Mouse (Mus musculus) monocyte, adult 5-6 weeks (primary cell): ENCODE data around the gene Hoxa4. TPM values are rescaled to one million over a fixed set of nuclear protein-coding genes. Genes with fewer than 3 reads are reported as not detected.

Experiments used
- ATAC-seq: fragments of 153-309, 156-312 bp; replicated peaks from 2 replicates; pipeline ENCODE4 v1.8.0; 2017; ENCODE audit warnings: mild to moderate bottlenecking; ENCODE audit not compliant: low TSS enrichment, insufficient number of reproducible peaks, severe bottlenecking, poor library complexity, low FRiP score
- total RNA-seq: library from RNA; stranded (forward); fragments of 200-1000, 200-491, 200-594 nt; gene quantifications from 3 replicates; pipeline ENCODE4 v1.2.3, GENCODE M21; 2017

Hoxa4 gene
- total RNA-seq, 1 experiment from 2014 or later: not detected

GRCm38 (mm10) chr6:52219234-52219942 is 27.8 kb upstream of the Hoxa4 start:
- no peak for ATAC-seq

- ATAC-seq: no peak
Observed at GRCm38 (mm10) chr6:52218643-52219215, 27.2 kb upstream of the Hoxa4 start.

- ATAC-seq: no peak
Observed at GRCm38 (mm10) chr6:52217895-52218642, 26.5 kb upstream of the Hoxa4 start.

- ATAC-seq: no peak
Observed at GRCm38 (mm10) chr6:52217459-52217768, 25.9 kb upstream of the Hoxa4 start.

GRCm38 (mm10) chr6:52216691-52217458 is 25.3 kb upstream of the Hoxa4 start:
- ATAC-seq: no peak

- ATAC-seq: no peak
Observed at GRCm38 (mm10) chr6:52215771-52216535, 24.4 kb upstream of the Hoxa4 start.

GRCm38 (mm10) chr6:52215070-52215469 is 23.5 kb upstream of the Hoxa4 start:
- ATAC-seq: no peak

GRCm38 (mm10) chr6:52214271-52214670 is 22.7 kb upstream of the Hoxa4 start:
- ATAC-seq: no peak

- ATAC-seq: no peak
Observed at GRCm38 (mm10) chr6:52213119-52213986, 21.8 kb upstream of the Hoxa4 start, which contains the start of the genes Hoxa3 and Gm28308. TSS of gene Hoxa3 (minus strand) at chr6:52213336. TSS of gene Gm28308 (minus strand) at chr6:52213339.

GRCm38 (mm10) chr6:52212556-52213118 is 21.1 kb upstream of the Hoxa4 start:
- ATAC-seq: no peak

GRCm38 (mm10) chr6:52211961-52212360 is 20.4 kb upstream of the Hoxa4 start:
- no peak for ATAC-seq

- 0 out of 2 replicates have a peak, but pooled peaks have one; percentile 37 for ATAC-seq
Observed at GRCm38 (mm10) chr6:52211170-52211935, 19.8 kb upstream of the Hoxa4 start.

GRCm38 (mm10) chr6:52209685-52210046 is 18.1 kb upstream of the Hoxa4 start:
- ATAC-seq: no peak

- ATAC-seq: no peak
Observed at GRCm38 (mm10) chr6:52208868-52209684, 17.5 kb upstream of the Hoxa4 start.

GRCm38 (mm10) chr6:52208072-52208867 is 16.7 kb upstream of the Hoxa4 start, which contains the start of gene Hoxa6:
TSS of gene Hoxa6 (minus strand) at chr6:52208722.
- ATAC-seq: no peak
